10 mouse cellular contexts compared by ENCODE assay signal in genomic region chr9:44269077-44269476, GRCm38 (mm10). TPM values are rescaled to one million over a fixed set of nuclear protein-coding genes. Genes with fewer than 3 reads are reported as not detected.
A peak's percentile ranks its signal among the peaks of the same experiment; 100 is the strongest.
DNase-seq lines count a peak whose midpoint lies in the region; TF ChIP-seq lines count a peak whose summit lies in the region.
"Had no signal": no experiment of that assay in that cellular context is flagged by ENCODE, and none has a peak within 500 bp of the region (broad histone marks: within the 10 kb centered on the region; RNA-seq: fewer than 3 reads in every experiment).

No protein-coding gene starts in this region.

- WGBS in liver, adult 2 months: 84% methylated on average over 3 of the region's 3 CpGs

- no peaks in the 10 kb centered on the region for H3K36me3 ChIP-seq in testis, adult 2 months (ENCODE audit: control insufficient read depth, insufficient read depth, low read length)
- no peaks in the 10 kb centered on the region for H3K36me3 ChIP-seq in liver, adult 2 months (ENCODE audit: control insufficient read depth, insufficient read depth, low read length)

- no peak overlapping the region for H3K4me3 ChIP-seq in testis, adult 2 months (ENCODE audit: control insufficient read depth, low read depth, low read length)
- no peak overlapping the region for H3K4me3 ChIP-seq in liver, adult 2 months (ENCODE audit: insufficient read depth, low read depth, low read length)

- no peak overlapping the region for H3K27ac ChIP-seq in testis, adult 2 months (ENCODE audit: control insufficient read depth, insufficient read depth, low read depth, low read length)
- no peak overlapping the region for H3K27ac ChIP-seq in liver, adult 2 months (replicated peaks; ENCODE audit: insufficient read depth, low read depth, low read length)
- H3K27ac ChIP-seq: limb, embryonic 13.5 days; neural tube, embryonic 15.5 days had no signal

- no peaks in the 10 kb centered on the region for H3K79me2 ChIP-seq in liver, adult 2 months (ENCODE audit: control insufficient read depth, insufficient read depth, low read length)

- peak; percentile 31; the same call in 1 of the 2 replicates for TF ChIP-seq CTCF in testis, adult 2 months (IDR thresholded peaks at IDR 0.05; ENCODE audit: control insufficient read depth, insufficient read depth, insufficient replicate concordance, low read depth, low read length)
- peak; percentile 53 for TF ChIP-seq CTCF in liver, adult 2 months (IDR thresholded peaks at IDR 0.05; ENCODE audit: low read depth, low read length)

- peaks cover 15% of the 10 kb centered on the region for H3K4me1 ChIP-seq in testis, adult 2 months (ENCODE audit: control insufficient read depth, insufficient read depth, low read length)
- peaks cover 8% of the 10 kb centered on the region for H3K4me1 ChIP-seq in liver, adult 2 months (ENCODE audit: control insufficient read depth, insufficient read depth, low read length)

- no peak for TF ChIP-seq POLR2A in testis, adult 2 months (IDR thresholded peaks at IDR 0.05; ENCODE audit: control insufficient read depth, low read depth, low read length)
- TF ChIP-seq POLR2A in liver, adult 2 months (IDR thresholded peaks at IDR 0.05; ENCODE audit: extremely low read depth, insufficient read depth, low read length): no peak

- no peaks in the 10 kb centered on the region for H3K27me3 ChIP-seq in testis, adult 2 months (ENCODE audit: control insufficient read depth, insufficient read depth, low read length)
- no peaks in the 10 kb centered on the region for H3K27me3 ChIP-seq in liver, adult 2 months (ENCODE audit: control insufficient read depth, insufficient read depth, low read length)
- H3K27me3 ChIP-seq: limb, embryonic 13.5 days; neural tube, embryonic 15.5 days had no signal

- peak; percentile 45 for DNase-seq in cerebellum, adult 8-10 months
- DNase-seq in cerebellum, postnatal 4 days (ENCODE audit: low spot score in 2 of 2): no peak
- DNase-seq in testis, postnatal 14 days (ENCODE audit: low spot score): no peak
- peak; percentile 28 for DNase-seq in liver, adult 2 months (ENCODE audit: extremely low read depth, low read depth, low spot score)
- peak; percentile 74 for DNase-seq in thymus, postnatal 4 days
- DNase-seq in adrenal gland, adult 8-10 months: no peak
- DNase-seq in layer of hippocampus, adult 9-11 months: no peak

- H3K9ac ChIP-seq in liver, adult 2 months (ENCODE audit: low read depth, low read length): no peak overlapping the region
- H3K9ac ChIP-seq: limb, embryonic 13.5 days; neural tube, embryonic 15.5 days had no signal

RNA-seq across cellular contexts. Expression of gene Nlrx1, which starts 0.7 kb away (rescaled TPM):
- polyA plus RNA-seq in testis, adult 2 months (2012; rRNA removed): 1.3 and 1.6 TPM in 2 replicates
- total RNA-seq in liver, adult 2 months (2014; rRNA removed): 3.5 and 5.6 TPM in 2 replicates
- polyA plus RNA-seq in liver, adult 2 months (2012; rRNA removed): 8.6 and 10.0 TPM in 2 replicates
- 10 to 100 TPM; 27.6 to 41.8 (median 34.2) TPM for total RNA-seq in adrenal gland, adult 8-10 months (2022)

RNA-seq across cellular contexts. Expression of gene Pdzd3, which starts 17.8 kb away (rescaled TPM):
- polyA plus RNA-seq in testis, adult 2 months (2012; rRNA removed): 0.11 TPM in 1 of 2 replicates, not detected in the other
- not detected in 2 replicates for total RNA-seq in liver, adult 2 months (2014; rRNA removed)
- polyA plus RNA-seq in liver, adult 2 months (2012; rRNA removed): not detected in 2 replicates
- under 1 TPM in 3 of 4 experiments, not detected in 1; 0.24 to 0.27 (median 0.25) TPM for total RNA-seq in adrenal gland, adult 8-10 months (2022)

RNA-seq across cellular contexts. Expression of gene Abcg4, which starts 19.3 kb away (rescaled TPM):
- 0.58 and 0.89 TPM in 2 replicates for polyA plus RNA-seq in testis, adult 2 months (2012; rRNA removed)
- not detected in 2 replicates for total RNA-seq in liver, adult 2 months (2014; rRNA removed)
- 0.11 TPM in 1 of 2 replicates, not detected in the other for polyA plus RNA-seq in liver, adult 2 months (2012; rRNA removed)
- total RNA-seq in adrenal gland, adult 8-10 months (2022): 10 to 100 TPM; 39.3 to 51.3 (median 42.1) TPM

RNA-seq across cellular contexts. Expression of gene Ccdc153, which starts 28.6 kb away (rescaled TPM):
- polyA plus RNA-seq in testis, adult 2 months (2012; rRNA removed): 0.61 and 0.69 TPM in 2 replicates
- total RNA-seq in liver, adult 2 months (2014; rRNA removed): not detected in 2 replicates
- polyA plus RNA-seq in liver, adult 2 months (2012; rRNA removed): not detected in 2 replicates
- 10 to 100 TPM in 2 of 4 experiments, 1 to 10 TPM in 2; 3.9 to 18.0 (median 7.9) TPM for total RNA-seq in adrenal gland, adult 8-10 months (2022)
- polyA plus RNA-seq: limb, embryonic 13.5 days; neural tube, embryonic 15.5 days had no signal

RNA-seq across cellular contexts. Expression of gene Cbl, which starts 35.2 kb away (rescaled TPM):
- 45.5 and 47.9 TPM in 2 replicates for polyA plus RNA-seq in testis, adult 2 months (2012; rRNA removed)
- 2.8 and 4.3 TPM in 2 replicates for total RNA-seq in liver, adult 2 months (2014; rRNA removed)
- 1.8 and 2.4 TPM in 2 replicates for polyA plus RNA-seq in liver, adult 2 months (2012; rRNA removed)
- 10 to 100 TPM; 30.4 to 52.9 (median 40.1) TPM for total RNA-seq in adrenal gland, adult 8-10 months (2022)

Comparison
In these comparisons a context has a peak if more than half of its experiments do, and no peak if none do; other contexts are left out.
1. DNase-seq: peak in cerebellum, adult 8-10 months (single experiment), liver, adult 2 months (single experiment) and thymus, postnatal 4 days (single experiment); none in cerebellum, postnatal 4 days (0 of 2), testis, postnatal 14 days (single experiment), adrenal gland, adult 8-10 months (single experiment) and layer of hippocampus, adult 9-11 months (single experiment).
2. RNA of gene Abcg4, which starts 19.3 kb away (total RNA-seq): 39.3 to 51.3 TPM in adrenal gland, adult 8-10 months; not detected in liver, adult 2 months; every median in the first group is over 10 times any median in the second.